Comparison of ENCODE assay signal across 17 mouse cellular contexts in genomic region chr7:68911989-68912655, GRCm38 (mm10).
"Had no signal": no experiment of that assay in that cellular context is flagged by ENCODE, and none has a peak within 500 bp of the region (broad histone marks: within the 10 kb centered on the region; RNA-seq: fewer than 3 reads in every experiment).

No protein-coding gene starts in this region.

- H3K4me1 ChIP-seq: liver, embryonic 15.5 days; megakaryocyte, embryonic 14.5 days; neural tube, embryonic 12.5 days; stomach, embryonic 15.5 days had no signal

- H3K9ac ChIP-seq: liver, embryonic 15.5 days; liver, postnatal 0 days; lung, embryonic 15.5 days; neural tube, embryonic 12.5 days; stomach, embryonic 15.5 days had no signal

- H3K27ac ChIP-seq: liver, embryonic 15.5 days; lung, embryonic 15.5 days; macrophage; neural tube, embryonic 12.5 days; stomach, embryonic 15.5 days; stomach, postnatal 0 days had no signal

- H3K9me3 ChIP-seq: liver, embryonic 15.5 days; lung, embryonic 15.5 days; neural tube, embryonic 12.5 days; stomach, embryonic 15.5 days had no signal

- H3K4me3 ChIP-seq: liver, embryonic 15.5 days; lung, embryonic 15.5 days; megakaryocyte, embryonic 14.5 days; neural tube, embryonic 12.5 days; stomach, embryonic 15.5 days had no signal

- ATAC-seq: liver, postnatal 0 days; lung, postnatal 0 days had no signal

- H3K27me3 ChIP-seq: liver, embryonic 15.5 days; lung, embryonic 15.5 days; megakaryocyte, embryonic 14.5 days; neural tube, embryonic 12.5 days; stomach, embryonic 15.5 days had no signal

- H3K36me3 ChIP-seq: liver, embryonic 15.5 days; lung, embryonic 15.5 days; neural tube, embryonic 12.5 days; stomach, embryonic 15.5 days had no signal

- H3K4me2 ChIP-seq: liver, embryonic 15.5 days; lung, embryonic 15.5 days; neural tube, embryonic 12.5 days; stomach, embryonic 15.5 days had no signal

- DNase-seq: liver, postnatal 0 days; lung, adult 2 months; lung, postnatal 14 days; lung, postnatal 36 days; midbrain, embryonic 14.5 days; right cerebral cortex, postnatal 14 days; thymus, adult 2 months; thymus, postnatal 25 days; thymus, postnatal 4 days had no signal
